Mouse (Mus musculus) myocyte (in vitro differentiated cells): ENCODE results near the gene Saa4. TPM values are rescaled to one million over a fixed set of nuclear protein-coding genes. Genes with fewer than 3 reads are reported as not detected.

Experiments
- H3K27me3 ChIP-seq: one replicate; pipeline ENCODE4 v1.6.1; 2011; ENCODE audit not compliant: control insufficient read depth, insufficient read depth, insufficient read length
- H3K36me3 ChIP-seq: one replicate; pipeline ENCODE4 v1.6.1; 2011; ENCODE audit not compliant: control insufficient read depth, insufficient read depth
- H3K4me2 ChIP-seq: one replicate; pipeline ENCODE4 v1.6.1; 2011; ENCODE audit warnings: low read depth, control low read depth
- H3K4me3 ChIP-seq: one replicate; pipeline ENCODE4 v1.5.1; 2011; ENCODE audit warnings: mild to moderate bottlenecking, control low read depth, moderate library complexity
- H3K79me2 ChIP-seq: one replicate; pipeline ENCODE4 v1.6.1; 2011; ENCODE audit not compliant: control insufficient read depth, insufficient read depth
- H3ac ChIP-seq: one replicate; pipeline ENCODE4 v1.6.1; 2011; ENCODE audit not compliant: control insufficient read depth, insufficient read length
- CEBPB ChIP-seq: IDR thresholded peaks from 2 replicates; pipeline ENCODE4 v1.6.1; 2011; ENCODE audit warnings: mild to moderate bottlenecking, moderate library complexity; ENCODE audit not compliant: poor library complexity, insufficient read depth, severe bottlenecking
- E2F4 ChIP-seq: IDR thresholded peaks from one replicate; pipeline ENCODE4 v1.6.1; 2011; ENCODE audit warnings: mild to moderate bottlenecking, control low read depth, moderate library complexity; ENCODE audit not compliant: insufficient read depth
- MAX ChIP-seq: IDR thresholded peaks from one replicate; pipeline ENCODE4 v1.6.1; 2011; ENCODE audit warnings: low read depth, mild to moderate bottlenecking, control low read depth
- MYOD1 ChIP-seq, 3 experiments: IDR thresholded peaks; one replicate each; pipeline ENCODE4 v1.6.1; 2011; ENCODE audit warnings: control low read depth in 2 of 3, low read depth in 2 of 3, mild to moderate bottlenecking in 2 of 3, moderate library complexity in 1 of 3; ENCODE audit not compliant: insufficient read length in 2 of 3, control insufficient read depth in 1 of 3
- MYOG ChIP-seq, 3 experiments: IDR thresholded peaks; one replicate each; pipeline ENCODE4 v1.6.1; 2011; ENCODE audit warnings: control low read depth in 2 of 3, low read depth in 2 of 3, mild to moderate bottlenecking in 2 of 3; ENCODE audit not compliant: insufficient read length in 2 of 3, control insufficient read depth in 1 of 3, insufficient read depth in 1 of 3
- POLR2A ChIP-seq: IDR thresholded peaks from one replicate; pipeline ENCODE4 v1.6.1; 2011; ENCODE audit warnings: low read depth, mild to moderate bottlenecking, control low read depth, moderate library complexity; ENCODE audit not compliant: insufficient read length
- POLR2AphosphoS2 ChIP-seq: IDR thresholded peaks from one replicate; pipeline ENCODE4 v1.6.1; 2011; ENCODE audit warnings: low read depth, control low read depth; ENCODE audit not compliant: insufficient read length
- REST ChIP-seq: IDR thresholded peaks from one replicate; pipeline ENCODE4 v1.6.1; 2011; ENCODE audit warnings: mild to moderate bottlenecking, control low read depth, moderate library complexity; ENCODE audit not compliant: insufficient read depth, insufficient read length
- SRF ChIP-seq: IDR thresholded peaks from one replicate; pipeline ENCODE4 v1.6.1; 2011; ENCODE audit warnings: low read depth; ENCODE audit not compliant: control insufficient read depth, insufficient read length
- TCF12 ChIP-seq: IDR thresholded peaks from one replicate; pipeline ENCODE4 v1.6.1; 2011; ENCODE audit warnings: mild to moderate bottlenecking, control low read depth; ENCODE audit not compliant: poor library complexity, insufficient read depth, severe bottlenecking
- TCF3 ChIP-seq: IDR thresholded peaks from one replicate; pipeline ENCODE4 v1.6.1; 2011; ENCODE audit warnings: low read depth, control low read depth; ENCODE audit not compliant: insufficient read length
- USF1 ChIP-seq: IDR thresholded peaks from one replicate; pipeline ENCODE4 v1.6.1; 2011; ENCODE audit warnings: low read depth, mild to moderate bottlenecking, control low read depth, moderate library complexity
- polyA plus RNA-seq: library from polyadenylated mRNA; unstranded; fragments of >200 nt; fragmentation: generic; extraction: Trizol; gene quantifications from one replicate; pipeline ENCODE4 v1.2.1, GENCODE M21; 2012; ENCODE audit warnings: missing spikeins

Saa4 gene
- polyA plus RNA-seq, 1 experiment = not detected

DNA sequence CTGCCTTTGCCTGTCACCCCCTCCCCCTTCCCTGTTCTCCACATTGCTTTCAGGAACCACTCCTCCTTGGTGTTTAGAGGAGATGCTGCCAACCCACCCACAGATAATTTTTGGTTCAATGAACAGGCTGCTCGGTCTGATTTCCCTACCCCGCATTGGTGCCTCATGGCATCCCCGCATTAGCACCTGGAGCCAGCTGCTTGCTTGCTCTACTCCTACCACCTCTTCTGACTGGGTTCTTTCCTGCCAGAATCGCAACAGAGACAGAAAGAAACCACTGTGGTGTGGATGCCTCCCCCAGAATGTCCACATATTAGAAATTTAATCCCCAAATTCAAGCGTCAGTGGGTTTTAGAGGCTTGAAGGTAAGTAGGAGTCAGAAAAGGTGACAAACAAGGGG lies 8.0 kb downstream of the Saa4 start:
- Histone ChIP-seq H3K36me3 (no peaks in the 10 kb centered on the region), H3K4me2 (no peak overlapping the region), H3K79me2 (no peaks in the 10 kb centered on the region), H3K27me3 (no peaks in the 10 kb centered on the region), H3K4me3 (no peak overlapping the region), H3ac (no peak overlapping the region)
- no peak for TF ChIP-seq SRF
- no peak for TF ChIP-seq MAX
- no peak for TF ChIP-seq USF1
- no peak for TF ChIP-seq MYOD1 (IDR thresholded peaks at IDR 0.05; ENCODE audit: control insufficient read depth in 1 of 3, insufficient read length in 2 of 3, low read depth in 2 of 3)
- TF ChIP-seq TCF12 = no peak
- TF ChIP-seq POLR2AphosphoS2 = no peak
- TF ChIP-seq CEBPB = no peak
- no peak for TF ChIP-seq REST
- TF ChIP-seq POLR2A = no peak
- TF ChIP-seq MYOG (IDR thresholded peaks at IDR 0.05; ENCODE audit: control insufficient read depth in 1 of 3, insufficient read depth in 1 of 3, insufficient read length in 2 of 3, low read depth in 2 of 3) = no peak

DNA sequence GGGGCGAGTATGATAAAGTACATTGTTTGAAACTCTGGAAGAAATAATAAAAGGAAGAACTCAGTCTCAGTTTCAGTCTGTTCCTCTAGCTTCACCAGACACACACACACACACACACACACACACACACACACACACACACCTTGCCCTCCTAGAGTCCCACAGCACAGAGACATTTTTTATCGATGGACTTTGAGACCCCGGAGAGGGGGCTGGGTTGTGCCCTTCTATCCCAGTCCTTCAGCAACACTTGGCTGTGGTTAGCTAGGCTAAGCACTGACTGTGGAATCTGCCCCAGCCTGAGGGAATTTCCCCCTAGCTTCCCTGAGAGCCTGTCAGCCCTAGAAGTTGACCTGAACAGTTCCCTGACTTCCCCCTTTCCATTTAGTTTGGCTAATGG lies 8.6 kb downstream of the Saa4 start:
- Histone ChIP-seq H3K27me3 (no peaks in the 10 kb centered on the region), H3ac (no peak overlapping the region), H3K4me2 (no peak overlapping the region), H3K79me2 (no peaks in the 10 kb centered on the region), H3K36me3 (no peaks in the 10 kb centered on the region), H3K4me3 (no peak overlapping the region)
- TF ChIP-seq MAX (no peak), TCF12 (no peak), E2F4 (no peak), MYOD1 (IDR thresholded peaks at IDR 0.05; ENCODE audit: control insufficient read depth in 1 of 3, insufficient read length in 2 of 3, low read depth in 2 of 3) (no peak), USF1 (no peak), POLR2AphosphoS2 (no peak), SRF (no peak), POLR2A (no peak), CEBPB (no peak), TCF3 (no peak), MYOG (IDR thresholded peaks at IDR 0.05; ENCODE audit: control insufficient read depth in 1 of 3, insufficient read depth in 1 of 3, insufficient read length in 2 of 3, low read depth in 2 of 3) (no peak)

- TF ChIP-seq TCF12 (no peak), MYOD1 (IDR thresholded peaks at IDR 0.05; ENCODE audit: control insufficient read depth in 1 of 3, insufficient read length in 2 of 3, low read depth in 2 of 3) (no peak), E2F4 (no peak), MAX (no peak)
Measured at GRCm38 (mm10) chr7:46723354-46723753, 9.0 kb downstream of the Saa4 start.

DNA sequence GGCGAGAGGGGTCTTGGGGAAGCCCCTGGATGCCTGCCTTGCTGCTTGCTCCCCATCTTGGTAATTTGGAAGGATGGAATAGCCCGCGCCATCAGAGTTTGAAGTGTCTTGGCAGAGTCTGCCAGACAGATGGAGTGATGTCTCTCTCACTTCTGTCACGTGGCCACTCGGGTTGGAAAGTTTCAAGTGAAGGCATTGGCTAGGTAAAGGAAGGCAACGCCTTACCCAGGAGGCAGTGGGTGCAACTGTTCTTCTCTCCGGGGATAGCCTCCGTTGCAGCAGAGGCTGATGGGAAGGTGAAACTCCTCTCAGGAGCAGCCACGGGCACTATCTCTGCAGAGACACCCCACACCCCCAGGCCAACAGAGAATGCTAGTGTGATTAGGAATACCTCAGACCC lies 11.9 kb downstream of the Saa4 start:
- H3K4me3 ChIP-seq = no peak overlapping the region
- no peaks in the 10 kb centered on the region for H3K79me2 ChIP-seq
- no peaks in the 10 kb centered on the region for H3K36me3 ChIP-seq
- no peaks in the 10 kb centered on the region for H3K27me3 ChIP-seq
- no peak overlapping the region for H3K4me2 ChIP-seq
- TF ChIP-seq MAX = no peak
- no peak for TF ChIP-seq MYOG (IDR thresholded peaks at IDR 0.05; ENCODE audit: control insufficient read depth in 1 of 3, insufficient read depth in 1 of 3, insufficient read length in 2 of 3, low read depth in 2 of 3)
- peak; percentile 40 for TF ChIP-seq USF1
- no peak for TF ChIP-seq SRF
- TF ChIP-seq E2F4 = no peak
- no peak for TF ChIP-seq POLR2AphosphoS2
- no peak overlapping the region for H3ac ChIP-seq

More at GRCm38 (mm10) chr7:46723354-46723753, 9.0 kb downstream of the Saa4 start:
- H3K79me2 ChIP-seq = no peaks in the 10 kb centered on the region
- H3ac ChIP-seq = no peak overlapping the region
- H3K36me3 ChIP-seq = no peaks in the 10 kb centered on the region
- no peak overlapping the region for H3K4me3 ChIP-seq
- no peak overlapping the region for H3K4me2 ChIP-seq
- H3K27me3 ChIP-seq = no peaks in the 10 kb centered on the region

DNA sequence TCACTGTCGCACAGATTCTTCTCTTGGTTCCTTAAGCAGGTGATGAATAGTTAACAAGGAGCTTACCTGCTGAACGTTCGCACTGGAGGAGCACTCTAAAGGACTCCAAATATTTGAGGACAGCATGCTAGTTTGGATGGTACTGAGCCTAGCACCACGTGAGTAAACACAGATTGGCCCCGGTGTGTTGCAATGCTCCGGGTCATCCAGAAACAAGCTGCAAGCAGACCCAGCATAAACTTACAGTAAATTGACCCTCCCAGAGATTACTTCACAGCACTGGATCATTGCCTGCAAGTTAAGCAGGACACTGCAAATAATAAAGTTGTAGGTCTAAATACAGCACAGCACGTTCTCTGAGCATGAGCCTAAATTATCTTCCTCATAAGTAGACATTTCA lies 12.9 kb downstream of the Saa4 start:
- Histone ChIP-seq H3K4me3 (no peak overlapping the region), H3K79me2 (no peaks in the 10 kb centered on the region), H3K36me3 (no peaks in the 10 kb centered on the region), H3K4me2 (no peak overlapping the region), H3ac (no peak overlapping the region), H3K27me3 (no peaks in the 10 kb centered on the region)
- TF ChIP-seq MYOG (IDR thresholded peaks at IDR 0.05; ENCODE audit: control insufficient read depth in 1 of 3, insufficient read depth in 1 of 3, insufficient read length in 2 of 3, low read depth in 2 of 3) (no peak), SRF (no peak), MAX (no peak), TCF3 (no peak), TCF12 (no peak), POLR2AphosphoS2 (no peak), POLR2A (no peak), USF1 (no peak), MYOD1 (IDR thresholded peaks at IDR 0.05; ENCODE audit: control insufficient read depth in 1 of 3, insufficient read length in 2 of 3, low read depth in 2 of 3) (no peak)
